In genomic region chr11:7568484-7568883, GRCm38 (mm10) we compare ENCODE assay signal across 9 mouse cellular contexts.
DNase-seq lines count a peak whose midpoint lies in the region; ATAC-seq and TF ChIP-seq lines count a peak whose summit lies in the region.
"Had no signal": no experiment of that assay in that cellular context is flagged by ENCODE, and none has a peak within 500 bp of the region (broad histone marks: within the 10 kb centered on the region; RNA-seq: fewer than 3 reads in every experiment).

No protein-coding gene starts in this region.

- no peaks in the 10 kb centered on the region for H3K27me3 ChIP-seq in lung, embryonic 14.5 days (ENCODE audit: insufficient read depth, low read length)

- H3K4me1 ChIP-seq in lung, embryonic 14.5 days (ENCODE audit: insufficient read depth) = no peaks in the 10 kb centered on the region

- DNase-seq in gastrocnemius, postnatal 10 days = peak; percentile 21
- no peak for DNase-seq in gastrocnemius, postnatal 25 days
- DNase-seq in lung, embryonic 14.5 days = peak; percentile 55
- no peak for DNase-seq in lung, postnatal 25 days (ENCODE audit: low spot score)
- DNase-seq in brain, embryonic 14.5 days (ENCODE audit: low read depth) = peak; percentile 25
- peak; percentile 41 to 44 for DNase-seq in kidney, postnatal 4 days
- no peak for DNase-seq in spleen, postnatal 36 days (ENCODE audit: low spot score in 2 of 2)
- DNase-seq in thymus, postnatal 0 days (ENCODE audit: low spot score) = no peak

- H3K4me3 ChIP-seq in lung, embryonic 14.5 days (ENCODE audit: low read depth, low read length) = no peak overlapping the region

- H3K9me3 ChIP-seq in lung, embryonic 14.5 days (ENCODE audit: low read depth, low read length) = no peaks in the 10 kb centered on the region

- 74% methylated on average over 1 of the region's 1 CpGs for WGBS in lung, embryonic 14.5 days

- peak; percentile 52 for TF ChIP-seq CTCF in lung, embryonic 14.5 days (IDR thresholded peaks at IDR 0.05; ENCODE audit: low read depth)
- peak; percentile 44; the same call in 1 of the 2 replicates for TF ChIP-seq CTCF in brain, embryonic 14.5 days (IDR thresholded peaks at IDR 0.05; ENCODE audit: borderline replicate concordance, extremely low read depth, insufficient read depth, insufficient read length)

- no peak for ATAC-seq in lung, embryonic 14.5 days (ENCODE audit: insufficient read depth)
- ATAC-seq: inflammation-experienced regulatory T-cells, adult 6 months had no signal

- H3K27ac ChIP-seq in lung, embryonic 14.5 days (ENCODE audit: low read depth) = no peak overlapping the region

- no peak for TF ChIP-seq POLR2A in brain, embryonic 14.5 days (IDR thresholded peaks at IDR 0.05; ENCODE audit: borderline replicate concordance, extremely low read depth, insufficient read depth, insufficient read length, poor library complexity, severe bottlenecking)

- no peak overlapping the region for H3K9ac ChIP-seq in lung, embryonic 14.5 days

- H3K36me3 ChIP-seq in lung, embryonic 14.5 days (ENCODE audit: insufficient read depth) = no peaks in the 10 kb centered on the region

- H3K4me2 ChIP-seq in lung, embryonic 14.5 days = no peak overlapping the region

Comparison
In these comparisons a context has a peak if more than half of its experiments do, and no peak if none do; other contexts are left out.
1. DNase-seq: peak in gastrocnemius, postnatal 10 days (single experiment), lung, embryonic 14.5 days (single experiment), brain, embryonic 14.5 days (single experiment) and kidney, postnatal 4 days (2 of 2); none in gastrocnemius, postnatal 25 days (single experiment), lung, postnatal 25 days (single experiment), spleen, postnatal 36 days (0 of 2) and thymus, postnatal 0 days (single experiment).